Mouse (Mus musculus) B cell, adult 2 months (primary cell): ENCODE results near the gene Mctp2.

Experiments
- DNase-seq, 2 experiments: peaks; one replicate each; pipeline ENCODE4 v3.0.0; 2022

Mctp2 gene

GRCm38 (mm10) chr7:72071418-72072184 lies 234.8 kb downstream of the Mctp2 start:
- DNase-seq: no peak

- no peak for DNase-seq
These were observed 238.0 kb downstream of the Mctp2 start for GRCm38 (mm10) chr7:72068454-72068853.

GRCm38 (mm10) chr7:72066352-72066751 lies 240.1 kb downstream of the Mctp2 start:
- DNase-seq: no peak

- DNase-seq: no peak
These were observed 254.6 kb downstream of the Mctp2 start for GRCm38 (mm10) chr7:72051759-72052158.

GRCm38 (mm10) chr7:72047588-72048585 lies 258.5 kb downstream of the Mctp2 start:
- no peak for DNase-seq
